Mouse (Mus musculus) ES-E14 (cell line): Measurements from ENCODE around the gene Nr2f2. TPM values are rescaled to one million over a fixed set of nuclear protein-coding genes. Genes with fewer than 3 reads are reported as not detected.
A peak's percentile ranks its signal among the peaks of the same experiment; 100 is the strongest.

Experiments
- DNase-seq: peaks from one replicate; pipeline ENCODE4 v3.0.0-alpha.2; 2013; ENCODE audit warnings: low read depth, low spot score
- H3K27ac ChIP-seq: 2 replicates; pipeline ENCODE4 v1.5.1; 2012; ENCODE audit warnings: low read depth, mild to moderate bottlenecking, low read length, moderate library complexity, mixed read lengths; ENCODE audit not compliant: poor library complexity, insufficient read depth, severe bottlenecking
- H3K36me3 ChIP-seq: 2 replicates; pipeline ENCODE4 v1.6.1; 2012; ENCODE audit warnings: mild to moderate bottlenecking, low read length, moderate library complexity, mixed read lengths; ENCODE audit not compliant: control insufficient read depth, poor library complexity, insufficient read depth, severe bottlenecking
- H3K4me1 ChIP-seq, 2 experiments: fragments of 150-350 bp in 1 of 2; sonication (generic) in 1 of 2; 2 replicates each; pipeline ENCODE4 v1.6.1; 2012; ENCODE audit warnings: low read length in 2 of 2, mild to moderate bottlenecking in 1 of 2, mixed read lengths in 1 of 2; ENCODE audit not compliant: control insufficient read depth in 2 of 2, insufficient read depth in 2 of 2, poor library complexity in 1 of 2
- H3K4me3 ChIP-seq, 2 experiments: fragments of 150-350 bp in 1 of 2; sonication (generic) in 1 of 2; 2 replicates each; pipeline ENCODE4 v1.5.1; 2012; ENCODE audit warnings: low read length in 2 of 2, low read depth in 1 of 2, mild to moderate bottlenecking in 1 of 2, mixed read lengths in 1 of 2; ENCODE audit not compliant: insufficient read depth in 1 of 2, poor library complexity in 1 of 2, severe bottlenecking in 1 of 2
- H3K9ac ChIP-seq: 2 replicates; pipeline ENCODE4 v1.6.1; 2012; ENCODE audit warnings: low read depth, mild to moderate bottlenecking, low read length, mixed read lengths; ENCODE audit not compliant: poor library complexity, insufficient read depth, severe bottlenecking
- H3K9me3 ChIP-seq: fragments of 150-350 bp; sonication (generic); 2 replicates; pipeline ENCODE4 v1.6.1; 2012; ENCODE audit warnings: low read depth, mild to moderate bottlenecking, low read length; ENCODE audit not compliant: control insufficient read depth, insufficient read depth
- CHD2 ChIP-seq: IDR thresholded peaks from 2 replicates; pipeline ENCODE4 v1.6.1; 2014; ENCODE audit warnings: mild to moderate bottlenecking, low read depth, low read length, inconsistent platforms
- HCFC1 ChIP-seq: IDR thresholded peaks from 2 replicates; pipeline ENCODE4 v1.6.1; 2012; ENCODE audit warnings: low read length, inconsistent platforms, borderline replicate concordance; ENCODE audit not compliant: insufficient read depth
- MAFK ChIP-seq: IDR thresholded peaks from 2 replicates; pipeline ENCODE4 v1.6.1; 2014; ENCODE audit warnings: mild to moderate bottlenecking, low read depth, low read length, inconsistent platforms; ENCODE audit not compliant: insufficient read depth
- ZC3H11A ChIP-seq: IDR thresholded peaks from 2 replicates; pipeline ENCODE4 v1.6.1; 2012; ENCODE audit warnings: low read depth, mild to moderate bottlenecking, inconsistent platforms, low read length, borderline replicate concordance
- ZNF384 ChIP-seq: IDR thresholded peaks from 2 replicates; pipeline ENCODE4 v1.6.1; 2012; ENCODE audit warnings: low read depth, low read length, inconsistent platforms
- in situ Hi-C, 2 experiments: fragments of 600-800 bp; cut with MboI; formaldehyde crosslinking; loops; one replicate each; pipeline ENCODE4 v1.15.1; 2025; ENCODE audit warnings: low sequenced_read_pairs in 2 of 2, inconsistent platforms in 1 of 2; ENCODE audit not compliant: unreplicated experiment in 2 of 2
- total RNA-seq: library from RNA; depleted of rRNA; stranded (reverse); fragments of 300-350 nt; gene quantifications from 2 replicates; pipeline ENCODE4 v1.2.3, GENCODE M21; 2012

Nr2f2 gene
- total RNA-seq, 1 experiment: 1.3 TPM

DNA sequence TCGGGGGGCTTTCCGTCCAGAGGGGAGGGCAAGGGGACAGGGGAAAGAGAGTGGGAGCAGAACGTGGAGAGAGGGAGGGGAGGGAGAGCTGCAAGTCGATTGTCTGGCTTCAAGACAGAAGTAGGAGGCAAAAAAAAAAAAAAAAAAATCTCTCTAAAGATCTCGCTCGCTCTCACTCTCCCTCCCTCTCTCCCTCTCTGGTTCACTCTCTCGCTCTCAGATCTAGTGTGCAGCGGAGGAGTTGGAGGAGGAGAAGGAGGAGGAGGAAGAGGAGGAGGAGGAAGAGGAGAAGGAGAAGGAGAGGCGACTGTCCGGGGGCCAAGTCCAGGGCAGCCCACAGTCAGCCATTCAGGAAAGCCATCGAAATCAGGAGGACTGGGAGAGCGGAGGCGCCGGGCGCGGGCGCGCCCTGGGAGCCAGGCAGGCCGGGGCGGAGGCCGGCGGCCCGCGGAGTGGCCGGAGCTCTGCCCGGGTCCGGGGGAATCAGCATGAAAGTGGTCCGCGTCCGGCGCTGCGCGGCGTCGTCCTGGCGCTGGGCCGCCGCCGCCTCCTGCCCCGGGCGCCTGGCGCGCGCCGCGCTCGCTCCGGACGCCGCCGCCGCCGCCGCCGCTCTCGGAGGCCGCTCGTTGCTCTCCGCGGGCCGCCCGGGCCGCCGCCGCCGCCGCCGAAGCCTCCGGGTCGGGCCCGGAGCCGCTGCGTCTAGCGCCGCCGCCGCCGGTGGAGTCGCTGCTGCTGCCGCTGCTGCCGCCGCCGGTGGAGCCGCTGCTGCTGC lies 5.7 kb downstream of the Nr2f2 start:
- no peaks in the 10 kb centered on the region for H3K36me3 ChIP-seq
- peak overlapping the region; percentile 62 to 65 for H3K4me3 ChIP-seq
- H3K9ac ChIP-seq: 0 out of 2 replicates have a peak overlapping the region, but pooled peaks have one; percentile 33
- peaks cover 0 to 7% of the 10 kb centered on the region in 2 experiments; a peak in 1 of 4 replicates for H3K4me1 ChIP-seq
- in situ Hi-C loops: no loop called here
- H3K9me3 ChIP-seq: no peaks in the 10 kb centered on the region
- no peak for DNase-seq
- no peak overlapping the region for H3K27ac ChIP-seq
- TF ChIP-seq ZC3H11A (no peak), ZNF384 (peak; percentile 87), HCFC1 (no peak)

DNA sequence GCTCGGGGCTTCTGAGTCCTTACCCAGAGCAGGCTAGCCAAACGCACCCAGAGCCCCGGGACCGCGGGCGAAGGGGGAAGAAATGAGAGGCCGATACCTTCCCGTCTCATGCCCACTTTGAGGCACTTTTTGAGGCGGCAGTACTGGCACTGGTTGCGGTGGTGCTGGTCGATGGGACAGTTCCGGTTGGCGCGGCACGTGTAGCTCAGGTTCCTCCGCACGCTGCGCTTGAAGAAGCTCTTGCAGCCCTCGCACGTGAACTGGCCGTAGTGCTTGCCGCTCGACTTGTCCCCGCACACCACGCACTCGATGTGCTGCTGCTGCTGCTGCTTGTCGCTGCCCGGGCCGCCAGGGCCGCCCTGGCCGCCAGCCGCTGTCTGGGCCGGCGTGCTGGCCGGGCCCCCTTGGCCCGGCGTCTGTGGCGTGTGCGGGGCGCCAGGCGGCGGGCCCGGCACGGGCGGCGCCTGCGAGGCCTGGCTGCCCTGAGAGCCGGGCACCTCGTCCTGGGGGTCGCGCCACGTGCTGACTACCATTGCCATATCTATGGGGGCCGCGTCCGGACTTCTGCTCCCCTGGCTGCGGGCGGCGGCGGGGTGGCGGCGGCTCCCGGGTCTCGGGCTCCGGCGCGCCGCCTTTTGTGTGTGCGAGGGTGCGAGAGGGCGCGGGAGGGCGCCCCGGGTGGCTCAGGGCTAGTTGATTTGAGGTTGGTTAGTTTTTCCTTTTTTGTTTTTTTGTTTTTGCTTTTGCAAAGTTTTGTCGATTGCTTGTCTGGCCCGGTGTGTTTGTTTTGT lies 6.5 kb downstream of the Nr2f2 start:
- H3K36me3 ChIP-seq: no peaks in the 10 kb centered on the region
- 0 out of 2 replicates have a peak overlapping the region, but pooled peaks have one; percentile 49 for H3K9ac ChIP-seq
- no peak overlapping the region for H3K27ac ChIP-seq
- TF ChIP-seq HCFC1 (no peak), ZNF384 (no peak), CHD2 (no peak), ZC3H11A (no peak), MAFK (no peak)
- peaks cover 0 to 7% of the 10 kb centered on the region in 2 experiments; a peak in 1 of 4 replicates for H3K4me1 ChIP-seq
- H3K9me3 ChIP-seq: no peaks in the 10 kb centered on the region
- no peak for DNase-seq
- in situ Hi-C loops: no loop called here
- peak overlapping the region; percentile 14 to 57; a peak in 3 of 4 replicates for H3K4me3 ChIP-seq

DNA sequence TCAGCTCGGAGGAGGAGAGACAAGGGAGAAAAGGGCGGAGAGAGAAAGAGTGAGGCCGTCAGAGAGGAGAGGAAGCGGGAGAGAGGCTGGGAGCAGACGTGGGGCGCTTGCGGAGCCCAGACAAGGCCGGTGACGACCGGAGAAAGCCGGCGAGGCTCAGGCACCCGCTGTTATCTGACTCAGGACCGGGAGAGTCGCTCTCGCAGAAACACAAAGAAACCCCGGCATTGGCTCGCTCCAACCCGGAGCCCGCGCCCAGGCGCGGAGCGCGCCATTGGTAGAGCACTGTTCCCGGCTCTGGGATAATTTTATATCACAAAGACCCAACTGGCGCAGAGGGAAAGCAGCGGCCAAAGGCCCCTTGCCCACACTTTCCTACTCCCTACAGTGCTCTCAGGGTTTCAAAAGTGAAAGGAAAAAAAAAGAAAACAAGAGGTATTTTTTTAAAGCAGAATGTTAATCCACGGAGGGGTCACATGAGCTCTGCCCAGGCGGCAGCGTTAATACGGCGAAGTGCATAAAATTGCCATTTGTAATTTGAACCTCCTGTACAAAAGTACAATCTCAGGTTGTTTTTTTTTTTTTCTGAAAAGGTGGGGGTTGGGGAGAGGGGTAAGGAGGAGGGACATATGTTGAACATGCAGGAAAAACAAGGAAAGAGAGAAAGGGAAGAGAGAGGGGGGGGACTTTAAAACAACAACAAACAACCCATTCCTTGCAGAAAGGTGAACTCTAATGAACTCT lies 7.5 kb downstream of the Nr2f2 start:
- Histone ChIP-seq H3K4me3 (no peak overlapping the region; a peak in 1 of 4 replicates), H3K36me3 (no peaks in the 10 kb centered on the region), H3K9ac (no peak overlapping the region), H3K4me1 (peaks cover 0 to 7% of the 10 kb centered on the region in 2 experiments; a peak in 1 of 4 replicates), H3K9me3 (no peaks in the 10 kb centered on the region), H3K27ac (no peak overlapping the region)
- in situ Hi-C loops: no loop called here
- no peak for DNase-seq
- TF ChIP-seq MAFK (no peak), ZNF384 (peak; percentile 76; the same call in 1 of the 2 replicates), HCFC1 (0 out of 2 replicates have a peak, but pooled peaks have one; percentile 40), ZC3H11A (no peak), CHD2 (no peak)

GRCm38 (mm10) chr7:70358020-70358847 lies 8.3 kb downstream of the Nr2f2 start:
- Histone ChIP-seq H3K9ac (no peak overlapping the region), H3K27ac (no peak overlapping the region), H3K4me3 (peak overlapping the region in 1 of 2 experiments; percentile 12; a peak in 1 of 4 replicates), H3K9me3 (no peaks in the 10 kb centered on the region), H3K4me1 (peaks cover 0 to 7% of the 10 kb centered on the region in 2 experiments; a peak in 1 of 4 replicates), H3K36me3 (no peaks in the 10 kb centered on the region)
- in situ Hi-C loops: no loop called here
- DNase-seq: no peak
- TF ChIP-seq MAFK (no peak), CHD2 (no peak), ZC3H11A (no peak), HCFC1 (no peak), ZNF384 (no peak)
